Mouse (Mus musculus) spleen, postnatal 36 days (tissue): ENCODE results near the gene Ell3.
"Not testable (repeated sequence)": the region's sequence is repeated elsewhere in the genome, so short reads cannot be mapped to it uniquely, and the experiment has no call there.

Experiments used
- DNase-seq, 2 experiments: peaks; one replicate each; pipeline ENCODE4 v3.0.0; 2022; ENCODE audit warnings: low spot score in 2 of 2, mixed read lengths in 1 of 2

The Ell3 gene

GRCm38 (mm10) chr2:121444178-121444577 is at the start of gene Ell3:
Gene Ell3, minus strand, starts transcription at chr2:121444278.
- DNase-seq: no peak

- DNase-seq: not testable (repeated sequence)
Observed at GRCm38 (mm10) chr2:121484403-121484802, 40.3 kb upstream of the Ell3 start.

GRCm38 (mm10) chr2:121483576-121483975 is 39.5 kb upstream of the Ell3 start:
- DNase-seq: no peak

GRCm38 (mm10) chr2:121480916-121481315 is 36.8 kb upstream of the Ell3 start:
- DNase-seq: not testable (repeated sequence)

DNA sequence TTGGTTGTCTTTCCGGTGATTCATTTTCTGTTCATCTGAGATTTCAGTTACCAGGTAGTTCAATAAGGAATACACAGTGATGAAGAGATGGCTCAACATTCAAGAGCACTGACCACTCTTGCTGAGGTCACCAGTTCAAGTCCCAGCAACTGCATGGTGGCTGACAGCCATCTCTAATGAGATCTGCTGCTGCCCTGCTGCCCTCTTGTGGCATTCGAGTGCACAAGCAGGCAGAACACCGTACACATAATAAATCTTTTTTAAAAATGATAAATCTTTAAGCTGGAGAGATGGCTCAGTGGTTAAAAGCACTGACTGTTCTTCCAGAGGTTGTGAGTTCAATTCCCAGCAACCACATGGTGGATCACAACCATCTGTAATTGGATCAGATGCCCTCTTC is 36.4 kb upstream of the Ell3 start:
- DNase-seq: peak; percentile 8 to 39

GRCm38 (mm10) chr2:121477491-121478266 is 33.6 kb upstream of the Ell3 start:
- DNase-seq: no peak

DNA sequence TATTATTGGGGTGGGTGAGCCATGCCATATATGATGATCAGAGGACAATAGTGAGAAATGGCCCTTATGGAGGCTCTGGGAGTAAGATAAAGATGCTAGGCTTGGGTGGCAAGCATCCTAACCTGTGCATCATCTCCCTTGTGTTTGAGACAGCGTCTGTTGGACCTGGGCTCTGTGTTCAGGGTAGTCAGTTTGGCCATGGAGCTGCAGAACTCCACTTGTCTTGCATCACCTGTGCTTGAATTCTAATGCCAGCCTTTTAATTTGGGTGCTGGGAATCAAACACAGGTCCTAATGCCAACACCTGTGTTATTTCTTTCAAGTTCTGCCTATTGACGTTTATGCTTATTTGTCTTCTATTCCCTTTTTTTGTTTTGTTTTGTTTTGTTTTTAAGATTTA is 31.2 kb upstream of the Ell3 start:
- DNase-seq: not testable (repeated sequence)

DNA sequence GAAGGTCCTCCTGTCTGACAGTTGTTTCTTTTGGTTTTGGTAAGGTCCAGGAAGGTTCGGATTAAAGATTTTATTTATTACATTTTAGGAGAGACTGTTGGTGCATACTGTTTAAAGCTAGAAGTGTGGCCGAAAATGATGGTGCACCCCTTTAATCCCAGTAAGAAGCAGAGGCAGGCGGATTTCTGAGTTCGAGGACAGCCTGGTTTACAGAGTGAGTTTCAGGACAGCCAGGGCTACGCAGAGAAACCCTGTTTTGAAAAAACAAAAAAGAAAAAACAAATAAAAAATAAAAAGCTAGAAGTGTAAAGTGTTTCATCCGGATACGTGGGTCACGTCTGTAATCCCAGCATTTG is 30.1 kb upstream of the Ell3 start:
- no peak for DNase-seq

- peak; percentile 80 to 83 for DNase-seq
Observed at GRCm38 (mm10) chr2:121473301-121474179, 29.5 kb upstream of the Ell3 start, which contains the start of gene Mfap1b. Gene Mfap1b, minus strand, starts transcription at chr2:121474067.

- DNase-seq: not testable (repeated sequence)
Observed at GRCm38 (mm10) chr2:121472783-121473182, 28.7 kb upstream of the Ell3 start.

- not testable (repeated sequence) for DNase-seq
Observed at GRCm38 (mm10) chr2:121468982-121469381, 24.9 kb upstream of the Ell3 start.

GRCm38 (mm10) chr2:121460071-121460470 is 16.0 kb upstream of the Ell3 start:
- no peak for DNase-seq

- DNase-seq: peak; percentile 92 to 93
Observed at GRCm38 (mm10) chr2:121456692-121457642, 12.9 kb upstream of the Ell3 start, which contains the start of gene Serinc4. Gene Serinc4, minus strand, starts transcription at chr2:121456781.

GRCm38 (mm10) chr2:121455534-121455933 is 11.5 kb upstream of the Ell3 start:
- no peak for DNase-seq

- DNase-seq: no peak
Observed at GRCm38 (mm10) chr2:121453917-121454316, 9.8 kb upstream of the Ell3 start.

DNA sequence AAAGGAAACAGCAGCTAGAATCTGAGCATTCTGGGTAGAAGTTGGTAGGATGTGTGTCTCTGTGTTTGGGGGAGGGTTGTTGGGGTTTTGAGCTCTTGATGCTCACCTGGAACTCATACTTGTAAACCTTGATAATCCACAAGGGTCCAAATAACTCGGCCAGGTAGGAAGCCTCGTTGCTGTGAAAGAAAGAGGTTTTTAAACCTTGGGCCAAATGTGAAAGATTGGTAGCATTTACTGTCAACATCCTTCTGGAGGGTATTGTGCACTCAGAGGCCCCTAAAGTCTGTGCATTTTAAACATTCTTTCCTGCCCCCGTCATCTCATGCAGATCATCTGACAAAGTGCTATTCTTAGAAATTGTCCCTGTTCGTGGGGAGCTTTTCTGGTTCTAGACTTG is 8.9 kb upstream of the Ell3 start, which contains the start of gene Hypk:
Gene Hypk, plus strand, starts transcription at position 301 of the 400 bp plus-strand sequence.
- no peak for DNase-seq

GRCm38 (mm10) chr2:121452361-121452760 is 8.3 kb upstream of the Ell3 start:
- no peak for DNase-seq

DNA sequence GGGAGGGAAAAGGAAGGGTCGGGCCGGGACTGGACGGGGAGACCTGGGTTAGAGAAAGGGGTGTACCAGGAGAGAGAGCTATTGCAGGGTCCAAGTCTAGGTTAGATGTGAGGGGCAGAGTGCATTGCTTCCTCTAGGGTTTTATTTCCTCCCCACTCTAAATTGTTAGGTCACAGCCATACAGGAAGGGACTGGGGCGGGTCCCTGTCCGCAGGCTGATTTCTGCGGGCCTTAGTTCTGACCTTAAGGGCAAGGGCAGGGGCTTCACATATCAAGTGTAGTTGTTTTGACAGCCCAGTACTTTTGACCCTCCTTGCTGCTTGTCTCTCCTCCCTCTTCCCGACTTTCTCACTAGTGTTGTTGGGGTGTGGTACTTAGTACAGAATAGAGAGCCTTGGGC is 6.0 kb upstream of the Ell3 start:
- DNase-seq: peak; percentile 19 to 38

DNA sequence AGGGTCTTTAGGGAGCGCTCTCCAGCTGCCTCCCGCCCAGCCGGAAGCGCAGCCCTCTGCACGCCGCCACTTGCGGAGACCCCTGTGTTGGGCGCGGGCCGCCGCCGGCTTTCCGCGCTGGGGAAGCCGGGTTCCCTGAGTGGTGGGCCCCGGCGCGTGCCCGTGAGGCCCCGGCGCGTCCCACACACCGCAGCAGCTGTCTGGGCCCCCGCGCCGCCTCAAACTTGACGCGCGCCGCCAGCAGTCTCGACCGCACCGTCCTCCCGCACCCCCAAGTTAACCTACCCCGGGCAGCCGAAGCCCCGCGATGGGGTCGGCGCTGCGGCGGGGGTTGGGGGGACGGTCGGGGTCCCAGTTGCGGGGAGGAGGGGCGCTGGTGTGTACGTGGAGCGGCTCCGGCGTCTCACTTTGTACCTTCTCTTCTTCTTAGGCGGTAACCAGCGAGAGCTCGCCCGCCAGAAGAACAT is 5.5 kb upstream of the Ell3 start:
- no peak for DNase-seq

- DNase-seq: peak; percentile 100
Observed at GRCm38 (mm10) chr2:121448739-121449535, 4.9 kb upstream of the Ell3 start, which contains the start of gene Serf2. Gene Serf2, plus strand, starts transcription at chr2:121449195.
